Comparison of ENCODE assay signal across 13 mouse cellular contexts in the genomic region with DNA sequence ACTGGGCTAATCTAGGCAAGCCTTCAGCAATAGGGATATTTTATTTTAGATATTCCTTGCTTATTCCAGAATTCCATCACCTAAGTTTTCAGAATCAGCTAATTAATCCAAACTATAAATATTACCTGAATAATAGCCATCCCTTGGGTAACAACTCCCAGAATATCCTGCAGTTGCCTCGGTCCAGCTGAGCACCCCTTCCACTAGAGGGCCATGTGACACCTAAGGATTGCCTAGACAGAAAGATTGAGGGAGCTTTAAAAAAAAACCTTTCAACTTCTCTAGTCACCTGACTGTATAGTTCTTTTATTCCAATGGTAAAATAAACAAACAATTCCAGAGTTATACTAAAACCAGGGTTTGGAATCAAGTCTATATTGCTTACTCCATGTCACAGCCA. TPM values are rescaled to one million over a fixed set of nuclear protein-coding genes. Genes with fewer than 3 reads are reported as not detected.
DNase-seq lines count a peak whose midpoint lies in the region; ATAC-seq and TF ChIP-seq lines count a peak whose summit lies in the region.
"Had no signal": no experiment of that assay in that cellular context is flagged by ENCODE, and none has a peak within 500 bp of the region (broad histone marks: within the 10 kb centered on the region; RNA-seq: fewer than 3 reads in every experiment).

No protein-coding gene starts in this region.

- no peak for DNase-seq in cerebellum, adult 2 months
- DNase-seq in kidney, postnatal 25 days: peak; percentile 37 to 38
- DNase-seq in kidney, postnatal 10 days: no peak
- DNase-seq in 3T3-L1 (ENCODE audit: low read depth, low spot score): peak; percentile 12
- no peak for DNase-seq in hindbrain, embryonic 11.5 days (ENCODE audit: low spot score)
- DNase-seq: adrenal gland, adult 8-10 months; cerebellum, adult 11-12 months; heart, postnatal 36 days; right cerebral cortex, postnatal 14 days; thymus, postnatal 14 days had no signal

- no peak for TF ChIP-seq POLR2A in cerebellum, adult 2 months (IDR thresholded peaks at IDR 0.05; ENCODE audit: borderline replicate concordance, insufficient read depth, low read length)
- no peak for TF ChIP-seq POLR2A in bone marrow macrophage, adult 2 months (IDR thresholded peaks at IDR 0.05; ENCODE audit: borderline replicate concordance, low read depth, low read length)

- no peak for ATAC-seq in cerebellum, adult (ENCODE audit: insufficient number of reproducible peaks, low FRiP score, low TSS enrichment)
- no peak for ATAC-seq in megakaryocyte, adult 5-6 weeks (ENCODE audit: poor library complexity, severe bottlenecking)
- ATAC-seq in hindbrain, embryonic 11.5 days (ENCODE audit: low FRiP score): no peak

- H3K4me2 ChIP-seq in hindbrain, embryonic 11.5 days (replicated peaks; ENCODE audit: low read depth, low read length): no peak overlapping the region

- H3K4me1 ChIP-seq in cerebellum, adult 2 months (ENCODE audit: control insufficient read depth, insufficient read depth, low read length): no peaks in the 10 kb centered on the region
- no peaks in the 10 kb centered on the region for H3K4me1 ChIP-seq in bone marrow macrophage, adult 2 months (ENCODE audit: control insufficient read depth, insufficient read depth, low read length)
- no peaks in the 10 kb centered on the region for H3K4me1 ChIP-seq in hindbrain, embryonic 11.5 days (replicated peaks; ENCODE audit: control insufficient read depth, insufficient read depth, low read length)

- H3K36me3 ChIP-seq in hindbrain, embryonic 11.5 days (ENCODE audit: control insufficient read depth, insufficient read depth, low read length): no peaks in the 10 kb centered on the region

- H3K9me3 ChIP-seq in hindbrain, embryonic 11.5 days (ENCODE audit: control insufficient read depth, low read length): no peaks in the 10 kb centered on the region

- H3K27ac ChIP-seq in cerebellum, adult 2 months (ENCODE audit: insufficient read depth, low read length): no peak overlapping the region
- no peak overlapping the region for H3K27ac ChIP-seq in bone marrow macrophage, adult 2 months (ENCODE audit: insufficient read depth, low read depth, low read length)
- H3K27ac ChIP-seq in hindbrain, embryonic 11.5 days (ENCODE audit: low read depth, low read length): no peak overlapping the region

- peak; percentile 40; the same call in 1 of the 2 replicates for TF ChIP-seq CTCF in cerebellum, adult 2 months (IDR thresholded peaks at IDR 0.05; ENCODE audit: borderline replicate concordance, insufficient read depth, low read depth, low read length)
- TF ChIP-seq CTCF in bone marrow macrophage, adult 2 months (IDR thresholded peaks at IDR 0.05; ENCODE audit: low read depth, low read length): peak; percentile 23; the same call in 1 of the 2 replicates

- no peak overlapping the region for H3K9ac ChIP-seq in hindbrain, embryonic 11.5 days (ENCODE audit: low read depth, low read length)

- WGBS in cerebellum, adult 2 months: 26% methylated on average over 1 of the region's 1 CpGs
- 43% methylated on average over 1 of the region's 1 CpGs for WGBS in hindbrain, embryonic 11.5 days

- no peak overlapping the region for H3K4me3 ChIP-seq in cerebellum, adult 2 months (replicated peaks; ENCODE audit: insufficient read depth, low read depth, low read length)
- H3K4me3 ChIP-seq in bone marrow macrophage, adult 2 months (ENCODE audit: insufficient read depth, low read length): no peak overlapping the region
- H3K4me3 ChIP-seq in hindbrain, embryonic 11.5 days (ENCODE audit: low read depth, low read length): no peak overlapping the region

- no peaks in the 10 kb centered on the region for H3K27me3 ChIP-seq in cerebellum, adult 2 months (ENCODE audit: control insufficient read depth, insufficient read depth, low read length)
- no peaks in the 10 kb centered on the region for H3K27me3 ChIP-seq in hindbrain, embryonic 11.5 days (ENCODE audit: control insufficient read depth, insufficient read depth, low read length)

RNA-seq across cellular contexts. Expression of a gene that starts 42.6 kb away (rescaled TPM):
- 14.1 and 14.3 TPM in 2 replicates for polyA plus RNA-seq in cerebellum, adult 2 months (2012; rRNA removed)
- polyA plus RNA-seq in bone marrow macrophage, adult 2 months (2012; ENCODE audit: insufficient read depth, insufficient read length, missing spikeins): 8.4 and 10.0 TPM in 2 replicates
- total RNA-seq in megakaryocyte, adult 5-6 weeks (2015): 56.4 and 57.9 TPM in 2 replicates
- 174 and 176 TPM in 2 replicates for total RNA-seq in megakaryocyte, adult 5-6 weeks (2017)
- 150 and 156 TPM in 2 replicates for polyA plus RNA-seq in hindbrain, embryonic 11.5 days (2014; fragmentation: Nextera tagmentation; extraction: Ambion mirVana)

RNA-seq across cellular contexts. Expression of a gene that starts 47.8 kb away (rescaled TPM):
- 112 and 131 TPM in 2 replicates for polyA plus RNA-seq in cerebellum, adult 2 months (2012; rRNA removed)
- polyA plus RNA-seq in bone marrow macrophage, adult 2 months (2012; ENCODE audit: insufficient read depth, insufficient read length, missing spikeins): 14.9 and 16.8 TPM in 2 replicates
- 9.5 and 10.0 TPM in 2 replicates for total RNA-seq in megakaryocyte, adult 5-6 weeks (2015)
- total RNA-seq in megakaryocyte, adult 5-6 weeks (2017): 9.7 and 14.6 TPM in 2 replicates
- 33.3 and 39.0 TPM in 2 replicates for polyA plus RNA-seq in hindbrain, embryonic 11.5 days (2014; fragmentation: Nextera tagmentation; extraction: Ambion mirVana)

Comparison
In these comparisons a context has a peak if more than half of its experiments do, and no peak if none do; other contexts are left out.
1. DNase-seq: peak in kidney, postnatal 25 days (2 of 2) and 3T3-L1 (single experiment); none in cerebellum, adult 2 months (0 of 2), kidney, postnatal 10 days (single experiment) and hindbrain, embryonic 11.5 days (single experiment).